Mouse (Mus musculus) left cerebral cortex, postnatal 25 days (tissue): ENCODE results near the gene Caln1. TPM values are rescaled to one million over a fixed set of nuclear protein-coding genes. Genes with fewer than 3 reads are reported as not detected.

Experiments used
- DNase-seq, 2 experiments: peaks; one replicate each; pipeline ENCODE4 v3.0.0; 2022; ENCODE audit warnings: low spot score in 2 of 2, mixed read lengths in 1 of 2
- intact Hi-C: fragments of 180-260 bp; cut with DNase I; formaldehyde crosslinking; loops from one replicate; pipeline ENCODE4 v1.15.1; 2025
- total RNA-seq, 2 experiments: library from RNA; stranded (reverse); gene quantifications; 2 replicates each; pipeline ENCODE4 v1.2.3; 2021

Gene Caln1
- 100 to 1,000 TPM; 130 to 154 TPM for total RNA-seq

DNA sequence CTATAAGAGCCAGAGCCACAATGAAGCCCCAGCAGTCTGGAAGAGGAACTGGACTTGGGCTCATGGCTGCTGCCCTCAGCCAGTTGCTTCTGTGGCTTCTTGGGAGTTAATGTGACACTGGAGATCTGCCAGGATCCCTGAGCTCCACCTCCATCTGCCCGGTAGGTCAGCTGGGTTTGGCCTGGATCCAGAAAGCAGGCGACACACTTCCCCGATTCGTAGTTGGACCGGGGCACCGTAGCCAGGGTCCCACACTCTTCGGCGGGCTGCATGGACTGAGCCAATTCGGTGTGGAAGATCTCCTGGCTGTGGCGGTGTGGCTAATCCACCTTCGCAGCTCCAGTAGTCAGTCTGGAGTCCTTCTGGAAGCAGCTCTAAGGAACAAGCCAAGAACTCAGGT, at the start of gene Caln1:
Gene Caln1, plus strand, starts transcription at position 219 of the 400 bp plus-strand sequence.
- intact Hi-C loops: no loop called here
- DNase-seq: no peak

DNA sequence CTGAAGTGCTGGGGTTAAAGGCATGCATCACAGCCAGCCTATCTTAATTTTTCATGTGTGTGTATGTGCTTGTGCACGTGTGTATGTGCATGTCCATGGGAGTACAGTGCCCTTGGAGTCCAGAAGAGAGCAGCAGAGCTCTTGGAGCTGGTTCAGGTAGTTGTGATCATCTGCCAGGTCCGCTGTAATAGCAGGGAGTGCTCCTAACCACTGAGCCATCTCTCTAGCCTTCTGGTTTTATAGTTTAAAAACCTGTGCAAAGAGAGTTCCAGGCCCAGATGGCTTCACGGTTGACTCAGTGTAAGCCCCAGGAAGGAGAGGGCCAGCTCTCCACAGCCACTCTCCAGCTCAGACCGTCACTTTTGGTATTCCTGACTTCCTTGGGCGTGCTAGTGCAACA, 49.5 kb upstream of the Caln1 start:
- intact Hi-C loops: no loop called here
- DNase-seq: no peak

DNA sequence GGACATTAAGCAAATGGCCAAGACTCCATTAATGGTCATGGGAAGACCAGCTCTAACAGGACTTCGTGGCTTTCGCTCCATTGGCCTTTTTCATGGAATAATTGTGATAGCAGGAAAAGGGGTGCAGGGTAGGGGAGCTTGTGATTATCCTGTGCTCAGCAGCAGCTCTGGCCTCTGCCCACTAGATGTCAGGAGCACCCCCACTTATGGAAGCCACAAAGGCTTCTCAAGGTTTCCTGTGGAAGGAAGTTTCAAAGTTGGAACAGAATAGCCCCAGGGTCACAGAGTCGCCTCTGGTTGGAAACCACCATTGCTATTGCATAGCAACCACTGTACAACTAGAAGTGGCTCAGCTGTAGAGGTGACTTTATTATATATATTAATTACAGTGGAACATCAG, 48.8 kb upstream of the Caln1 start:
- intact Hi-C loops: no loop called here
- DNase-seq: peak in 1 of 2 experiments; percentile 16

DNA sequence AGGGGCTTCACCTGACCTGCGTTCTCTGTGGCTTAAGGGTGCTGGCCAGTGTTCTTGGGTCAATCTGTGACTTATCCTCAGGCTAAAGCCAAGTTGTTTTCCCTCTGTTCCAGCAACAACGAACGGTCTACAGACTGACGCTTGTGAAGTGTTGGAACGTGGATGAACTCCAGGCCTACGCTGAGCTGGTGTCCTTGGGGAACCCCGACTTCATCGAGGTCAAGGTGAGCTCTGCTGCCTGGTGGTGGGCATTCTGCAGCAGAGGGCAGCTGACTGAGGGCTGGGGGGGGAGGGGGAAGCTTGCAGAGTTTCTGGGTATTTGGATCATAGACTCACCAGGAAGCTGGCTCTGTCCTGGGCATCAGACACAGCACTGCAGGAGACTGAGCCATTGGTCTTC, 43.8 kb upstream of the Caln1 start:
- no peak for DNase-seq
- intact Hi-C loops: no loop called here

DNA sequence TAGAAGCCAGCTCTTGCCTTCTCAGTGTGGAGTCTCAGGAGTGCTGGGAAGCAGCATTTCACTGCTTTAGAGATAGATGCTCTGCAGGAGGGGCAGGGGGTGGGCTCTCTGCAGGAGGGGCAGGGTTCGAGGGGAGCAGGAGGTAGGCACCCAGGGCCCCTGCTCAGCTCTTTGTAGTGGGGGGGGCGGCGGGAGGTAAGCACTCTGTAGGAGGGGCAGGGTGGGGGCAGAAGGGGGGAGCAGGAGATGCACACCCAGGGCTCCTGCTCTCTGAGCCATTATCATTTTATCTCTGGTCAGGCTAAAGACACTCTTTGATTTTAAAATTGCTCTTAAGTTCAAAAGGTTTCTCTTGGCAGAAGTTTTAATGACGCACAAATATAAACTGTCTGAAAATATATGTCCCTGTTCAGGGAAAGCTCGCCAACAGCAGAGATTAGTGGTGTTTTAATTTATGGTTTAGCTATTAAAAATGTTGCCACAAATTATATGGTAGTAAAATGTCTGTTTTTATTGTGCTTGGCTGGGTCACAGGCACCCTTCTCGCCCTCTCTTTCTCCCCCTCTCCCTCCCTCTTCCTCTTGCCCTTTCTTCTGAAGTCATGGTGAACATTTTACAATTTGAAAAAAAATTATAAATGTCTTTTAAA, 41.5 kb upstream of the Caln1 start:
- intact Hi-C loops: no loop called here
- no peak for DNase-seq

DNA sequence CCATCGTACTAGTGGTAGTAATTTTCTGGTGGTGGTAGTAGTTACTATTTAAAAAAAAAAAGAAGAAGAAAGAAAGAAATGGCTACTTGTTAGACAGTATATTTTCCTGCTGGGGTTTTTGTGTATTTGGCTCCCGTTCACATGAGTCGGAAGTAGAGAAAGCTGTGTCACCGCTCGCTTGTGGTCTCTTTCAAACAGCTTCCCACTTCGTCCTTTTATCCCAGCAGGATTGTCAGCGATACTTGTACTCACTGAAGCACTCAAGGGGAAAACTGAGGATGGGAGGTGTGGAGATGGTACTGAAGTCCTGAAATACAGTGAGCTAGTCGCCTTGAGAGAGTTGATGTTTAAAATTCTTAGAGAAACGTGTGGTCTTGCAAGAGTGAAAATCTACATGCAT, 40.9 kb upstream of the Caln1 start:
- no peak for DNase-seq
- intact Hi-C loops: no loop called here

DNA sequence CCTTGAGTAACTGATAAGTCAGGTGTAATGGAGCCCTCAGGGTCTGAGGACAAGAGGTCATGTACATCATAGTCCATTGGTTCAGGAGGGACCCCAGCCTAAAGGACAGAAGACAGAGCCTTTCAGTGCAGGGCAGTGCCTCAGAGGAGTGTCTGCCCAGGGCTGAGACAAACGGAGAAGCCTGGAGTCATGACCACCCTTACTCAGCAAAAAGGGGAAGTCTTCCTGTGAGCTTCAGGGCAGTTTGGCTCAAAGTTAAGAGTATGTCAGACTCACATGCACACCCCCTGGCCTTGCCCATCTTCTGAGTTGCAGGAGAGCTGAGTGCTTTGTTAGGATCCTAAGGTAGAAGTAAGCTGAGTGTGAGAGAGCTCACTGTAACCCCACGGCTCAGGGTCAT, 39.4 kb upstream of the Caln1 start:
- no peak for DNase-seq
- intact Hi-C loops: no loop called here

DNA sequence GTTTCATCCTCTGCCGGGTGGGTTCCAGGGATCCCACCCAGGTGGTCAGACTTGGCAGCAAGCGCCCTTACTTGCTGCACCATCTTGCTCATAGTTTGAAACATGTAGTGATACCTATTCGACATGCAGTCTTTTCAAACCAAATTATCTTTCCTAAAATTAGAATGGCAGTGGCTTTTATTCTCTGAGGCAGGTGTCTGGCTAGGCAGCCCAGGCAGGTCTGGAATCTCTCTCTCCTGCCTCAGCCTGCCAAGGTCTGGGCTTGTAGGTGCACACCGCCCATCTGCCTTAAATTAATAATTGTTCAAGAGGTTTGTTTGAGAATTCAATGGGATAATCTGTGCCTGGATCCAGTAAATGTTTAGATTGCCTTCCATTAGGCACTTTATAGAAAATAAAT, 38.5 kb upstream of the Caln1 start:
- no peak for DNase-seq
- intact Hi-C loops: no loop called here

DNA sequence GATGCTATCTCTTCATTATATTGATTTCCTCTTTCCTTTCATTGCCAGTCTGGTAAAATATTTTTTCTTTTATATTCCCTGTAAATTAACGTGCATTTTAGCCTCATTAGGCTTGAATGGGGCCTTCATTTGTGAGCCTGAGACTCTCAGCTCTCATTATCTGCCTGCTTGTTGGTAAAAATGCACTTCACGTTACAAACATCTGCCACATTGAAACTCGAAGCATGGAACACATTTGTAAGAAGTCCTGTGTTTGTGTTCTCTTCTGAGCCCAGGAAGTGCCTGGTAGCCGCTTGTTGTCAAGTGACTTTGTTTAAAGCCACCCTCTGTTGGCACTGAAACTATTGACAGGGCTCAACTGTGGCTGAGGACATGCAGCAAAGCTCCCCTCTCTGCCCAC, 38.0 kb upstream of the Caln1 start:
- intact Hi-C loops: no loop called here
- peak in 1 of 2 experiments; percentile 13 for DNase-seq

DNA sequence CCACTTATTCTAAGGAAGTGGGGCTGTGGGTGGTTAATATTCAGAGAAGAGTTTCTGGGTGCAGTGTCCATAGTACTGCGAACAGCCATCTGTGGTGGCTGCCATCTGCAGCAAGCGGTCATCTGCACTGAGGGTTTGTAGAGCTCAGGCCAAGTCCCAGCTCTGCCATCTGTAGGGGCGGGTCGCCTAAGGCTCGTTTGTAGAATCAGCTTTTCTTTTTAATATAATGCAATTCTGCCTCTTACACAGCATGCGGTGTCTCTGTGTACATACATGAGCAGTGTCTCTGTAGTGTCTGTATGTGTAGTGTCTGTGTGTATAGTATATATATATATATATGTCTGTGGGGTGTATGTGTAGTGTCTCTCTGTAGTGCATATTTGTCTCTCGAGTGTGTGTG, 35.7 kb upstream of the Caln1 start:
- DNase-seq: peak in 1 of 2 experiments; percentile 5
- intact Hi-C loops: no loop called here

DNA sequence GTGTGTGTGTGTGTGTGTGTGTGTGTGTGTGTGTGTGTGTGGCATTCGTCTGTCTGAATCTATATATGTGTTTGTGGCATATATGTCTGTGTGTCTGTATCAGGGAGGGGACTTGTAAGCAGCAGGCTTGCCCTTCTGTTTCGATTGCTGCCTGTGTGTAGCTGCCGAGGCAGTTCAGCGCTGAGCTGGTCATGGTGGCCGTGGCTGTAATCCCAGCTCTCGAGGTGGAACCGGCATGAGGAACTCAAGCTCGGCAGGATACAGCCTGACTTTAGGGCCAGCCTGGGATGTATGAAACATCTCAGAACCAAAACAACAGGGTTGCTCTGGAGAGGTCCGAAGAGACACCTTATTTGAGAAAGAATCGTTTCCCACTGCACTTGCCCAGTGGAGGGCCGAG, 35.3 kb upstream of the Caln1 start:
- intact Hi-C loops: no loop called here
- DNase-seq: no peak

DNA sequence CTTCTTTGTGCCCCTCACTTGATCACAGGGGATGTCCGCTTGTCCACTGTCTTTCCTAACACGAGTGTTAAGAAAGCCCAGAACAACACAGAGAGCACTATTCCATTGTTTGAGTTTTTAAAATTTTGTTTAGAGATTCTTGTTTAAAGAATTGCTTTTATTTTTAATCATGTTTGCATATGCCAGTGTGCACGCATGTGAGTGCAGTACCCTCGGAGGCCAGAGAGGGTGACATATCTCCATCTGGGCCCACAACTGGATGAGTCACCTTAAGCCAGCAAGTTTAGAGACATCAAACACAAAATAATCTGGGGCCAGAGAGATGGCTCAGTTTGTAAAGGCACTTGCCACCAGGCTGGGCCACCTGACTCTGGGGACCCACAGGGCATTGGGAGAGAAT, 33.8 kb upstream of the Caln1 start:
- no peak for DNase-seq
- intact Hi-C loops: no loop called here

DNA sequence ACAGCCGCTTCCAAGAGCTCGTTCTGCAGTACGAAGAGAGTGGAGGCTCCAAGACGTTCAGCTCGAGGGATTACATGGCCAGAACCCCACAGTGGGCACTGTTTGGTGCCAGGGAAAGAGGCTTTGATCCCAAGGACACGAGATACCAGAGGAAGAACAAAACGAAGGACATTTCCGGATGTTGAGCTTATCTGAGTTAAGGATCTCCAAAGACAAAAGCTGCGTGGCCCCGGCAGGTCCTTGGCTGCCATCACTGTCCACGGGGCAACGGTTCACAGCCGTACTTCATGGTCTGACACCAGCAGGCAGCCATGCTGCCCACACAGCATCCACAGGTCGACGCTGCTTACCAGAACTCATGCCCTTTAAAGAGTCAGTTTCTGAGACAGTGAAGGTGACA, 28.6 kb upstream of the Caln1 start:
- DNase-seq: no peak
- intact Hi-C loops: no loop called here

DNA sequence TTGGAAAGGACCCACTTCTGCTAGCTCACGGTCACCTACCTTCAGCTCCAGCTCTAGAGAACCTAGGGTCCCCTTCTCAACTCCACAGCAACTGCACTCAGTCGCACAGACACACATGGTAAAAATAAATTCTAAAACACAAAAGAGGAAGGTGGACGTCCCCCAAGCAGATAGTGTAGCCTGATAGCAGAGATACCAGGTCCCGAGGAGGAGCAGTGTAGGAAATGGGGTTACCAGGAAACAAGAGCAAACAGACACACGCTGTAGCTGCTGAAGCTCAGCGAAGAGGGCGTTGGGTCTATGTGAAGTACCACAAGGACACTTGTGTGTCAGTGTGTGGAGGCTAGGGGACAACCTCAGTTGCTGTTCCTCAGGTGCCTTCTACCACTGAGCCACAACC, 24.3 kb upstream of the Caln1 start:
- intact Hi-C loops: no loop called here
- no peak for DNase-seq

DNA sequence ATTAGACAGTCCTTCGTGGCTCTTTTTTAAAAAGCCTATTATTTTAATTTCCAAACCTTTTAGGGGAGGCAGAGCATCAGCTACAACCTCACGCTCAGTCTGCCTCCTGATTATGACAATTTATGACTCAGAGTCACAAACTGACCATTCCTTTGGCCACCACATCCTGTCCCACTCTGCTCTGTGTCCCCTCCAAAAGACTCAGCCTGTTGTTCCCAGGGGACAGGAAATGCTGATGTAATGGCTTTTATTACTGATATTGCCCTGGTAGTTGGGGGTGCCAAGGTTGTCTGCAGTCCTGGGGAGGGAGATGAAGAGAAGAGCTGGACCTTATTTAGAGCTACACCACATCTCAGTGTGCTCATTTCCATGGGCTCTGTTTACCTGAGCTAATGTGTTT, 23.4 kb upstream of the Caln1 start:
- intact Hi-C loops: no loop called here
- no peak for DNase-seq

DNA sequence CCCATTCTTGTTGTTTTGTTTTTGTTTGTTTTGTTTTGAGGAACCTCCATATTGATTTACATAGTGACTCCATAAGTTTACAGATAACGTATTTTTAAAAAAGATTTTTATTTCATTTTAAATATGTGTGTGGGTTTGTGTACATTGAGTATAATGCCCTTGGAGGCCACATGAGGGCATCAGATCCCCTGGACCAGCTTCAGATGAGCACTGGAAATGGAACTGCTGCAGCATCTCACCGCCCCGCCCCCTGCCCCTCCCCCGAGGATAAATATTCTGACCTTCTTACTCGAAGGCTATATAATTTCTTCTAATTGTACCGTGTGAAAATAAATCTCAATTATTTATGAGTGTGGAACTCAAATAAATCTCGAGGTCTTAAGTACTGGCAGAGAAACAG, 14.0 kb upstream of the Caln1 start:
- DNase-seq: no peak
- intact Hi-C loops: no loop called here

DNA sequence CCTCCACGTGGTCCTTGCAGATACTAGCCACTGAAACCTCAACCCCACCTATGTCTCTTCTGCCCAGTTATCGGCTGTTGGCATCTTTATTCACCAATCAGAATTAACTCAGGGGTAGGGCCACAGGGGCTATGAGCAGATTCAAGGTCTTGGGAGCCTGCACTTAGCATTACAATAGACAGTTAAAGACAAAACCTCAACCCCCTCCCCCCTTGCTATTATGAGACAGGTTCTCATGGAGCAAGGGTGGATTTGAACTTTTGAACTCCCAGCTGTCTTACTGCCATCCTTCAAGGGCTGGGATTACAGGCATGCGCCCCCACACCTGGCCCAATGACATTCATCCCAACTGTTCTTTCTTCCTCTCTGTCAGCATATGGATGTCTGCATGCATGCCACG, 6.1 kb upstream of the Caln1 start:
- DNase-seq: no peak
- intact Hi-C loops: no loop called here

DNA sequence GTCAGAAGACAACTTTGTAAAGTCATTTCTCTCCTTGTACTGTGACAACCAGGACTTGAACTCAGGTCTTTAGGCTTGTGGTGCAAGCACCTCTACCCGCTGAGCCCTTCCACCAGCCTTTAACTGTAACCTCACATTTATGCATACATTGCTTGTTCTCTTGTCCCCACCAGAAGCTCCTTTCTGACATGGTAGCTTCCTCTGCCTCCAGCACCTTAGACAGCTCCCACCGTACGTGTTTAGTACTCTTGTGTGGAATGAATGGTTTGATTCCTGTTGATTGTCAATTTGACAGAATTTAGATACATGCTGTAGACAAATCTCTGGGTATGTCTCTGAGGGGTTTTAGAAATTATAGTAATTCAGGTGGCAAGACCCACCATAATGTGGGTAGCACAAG, 5.5 kb upstream of the Caln1 start:
- intact Hi-C loops: no loop called here
- DNase-seq: no peak

DNA sequence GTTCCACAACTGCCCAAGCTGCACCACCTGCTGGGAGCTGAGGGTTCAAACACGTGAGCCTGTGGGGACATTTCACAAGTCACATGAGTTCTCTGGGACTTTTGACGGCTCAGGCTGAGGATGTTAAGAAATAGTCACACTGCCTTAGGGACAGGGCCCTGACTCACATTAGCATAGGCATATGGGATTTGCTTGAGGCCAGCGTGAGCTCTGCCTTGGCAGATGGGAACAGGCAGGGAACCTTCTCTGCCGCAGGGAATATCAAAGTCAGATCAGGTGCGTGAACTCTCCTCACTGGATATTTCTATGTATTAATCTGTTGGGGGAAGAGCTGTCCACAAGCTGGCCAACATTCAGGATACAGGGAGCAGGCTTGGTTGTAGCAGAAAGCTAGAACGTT, 1.0 kb upstream of the Caln1 start:
- DNase-seq: no peak
- intact Hi-C loops: no loop called here

DNA sequence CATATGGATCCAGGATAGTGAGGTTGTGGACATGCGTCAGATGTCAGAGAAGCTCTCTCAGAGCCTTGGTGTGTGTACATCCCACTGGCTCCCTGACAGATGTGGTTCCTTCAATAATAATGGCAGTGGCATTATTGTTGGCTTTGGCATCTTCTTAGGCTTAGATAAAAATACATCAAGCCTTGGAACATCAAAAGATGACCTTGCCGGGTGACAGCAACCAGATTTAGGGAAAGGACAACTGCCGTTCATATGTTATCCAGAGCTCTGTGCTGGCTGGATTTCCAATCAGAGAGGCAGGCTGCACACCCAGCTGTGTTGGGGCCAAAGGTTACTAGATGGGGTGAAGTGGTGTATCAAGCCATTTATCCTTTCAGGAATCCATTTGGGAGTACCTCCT, 6.2 kb downstream of the Caln1 start:
- DNase-seq: no peak
- intact Hi-C loops: no loop called here

DNA sequence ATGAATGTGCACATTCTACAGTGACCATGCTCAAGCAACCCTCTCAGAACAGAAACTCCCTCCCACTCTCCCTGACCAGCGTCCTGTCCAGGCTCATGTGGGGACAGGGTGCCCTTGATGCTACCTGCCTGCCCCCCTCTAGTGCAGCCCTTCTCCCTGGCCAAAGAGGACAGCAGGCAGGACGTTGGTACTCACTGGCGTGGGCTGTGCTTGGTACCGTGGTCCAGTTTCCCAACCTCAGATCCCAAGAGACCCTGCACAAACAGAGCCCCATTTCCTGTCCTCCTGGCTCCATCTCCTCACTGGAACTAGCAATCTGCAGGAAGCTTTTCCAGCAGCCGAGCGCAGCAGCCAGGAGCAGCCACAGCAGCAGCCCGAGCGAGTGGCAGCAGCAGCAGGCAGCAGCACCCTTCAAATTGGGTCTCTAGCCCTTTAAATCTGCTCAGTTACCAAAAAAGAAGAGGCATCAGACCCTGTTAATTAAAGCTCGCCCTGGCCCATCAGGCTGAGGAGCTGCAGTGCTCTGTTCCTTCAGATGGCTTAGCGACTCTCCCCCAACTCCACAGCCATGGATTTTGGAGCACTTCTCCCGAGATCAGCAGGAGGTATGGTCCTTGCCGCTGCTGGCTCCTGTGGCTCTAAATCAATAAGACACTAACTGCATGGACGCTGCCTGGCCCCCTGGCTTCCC, 15.1 kb downstream of the Caln1 start, which contains the start of gene A330070K13Rik:
Gene A330070K13Rik, minus strand, starts transcription at position 410 of the 691 bp plus-strand sequence.
- peak; percentile 45 to 52 for DNase-seq
- intact Hi-C loops: no loop called here

DNA sequence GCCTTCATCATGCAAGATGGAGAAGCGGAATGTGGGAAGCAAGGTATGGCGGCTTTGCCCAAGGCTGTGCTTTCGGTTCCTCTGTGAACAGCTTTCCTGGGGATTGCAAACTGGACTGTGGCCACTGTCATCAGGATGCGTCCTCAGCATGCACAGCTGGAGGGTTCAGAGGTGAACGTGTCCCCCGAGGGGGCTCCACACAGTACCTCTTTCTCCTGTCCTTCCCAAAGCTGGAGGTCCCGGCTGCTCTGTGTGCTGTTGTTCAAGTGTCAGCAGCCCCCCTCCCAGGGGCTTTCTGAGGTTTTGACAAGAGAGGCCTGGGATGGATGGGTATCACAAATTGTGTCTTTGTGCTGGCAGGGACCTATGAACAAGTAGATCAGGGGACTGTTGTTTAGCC, 17.2 kb downstream of the Caln1 start:
- DNase-seq: no peak
- intact Hi-C loops: no loop called here
